Mouse (Mus musculus) hindlimb bud, embryonic 11.5 days (tissue): ENCODE data around the gene Gtf2h5.

Experiments used
- DNase-seq: peaks from one replicate; pipeline ENCODE4 v3.0.0-alpha.2; 2012; ENCODE audit warnings: low read depth, low spot score; ENCODE audit errors: extremely low spot score

Gene Gtf2h5

GRCm38 (mm10) chr17:6079287-6080122, at the start of gene Gtf2h5, which contains the start of gene Serac1:
Gtf2h5 (plus strand) TSS chr17:6079786.
Serac1 (minus strand) TSS chr17:6079741.
- peak; percentile 83 for DNase-seq

- no peak for DNase-seq
Observed at GRCm38 (mm10) chr17:6035661-6036060, 43.9 kb upstream of the Gtf2h5 start.

- no peak for DNase-seq
Observed at GRCm38 (mm10) chr17:6036458-6036857, 43.1 kb upstream of the Gtf2h5 start.

- DNase-seq = no peak
Observed at GRCm38 (mm10) chr17:6036872-6037271, 42.7 kb upstream of the Gtf2h5 start.

GRCm38 (mm10) chr17:6037507-6037906, 42.1 kb upstream of the Gtf2h5 start:
- DNase-seq = no peak

- DNase-seq = no peak
Observed at GRCm38 (mm10) chr17:6052801-6053200, 26.8 kb upstream of the Gtf2h5 start.

GRCm38 (mm10) chr17:6054934-6055355, 24.6 kb upstream of the Gtf2h5 start:
- peak; percentile 79 for DNase-seq

- no peak for DNase-seq
Observed at GRCm38 (mm10) chr17:6062793-6063192, 16.8 kb upstream of the Gtf2h5 start.

- DNase-seq = no peak
Observed at GRCm38 (mm10) chr17:6063532-6063931, 16.1 kb upstream of the Gtf2h5 start.

GRCm38 (mm10) chr17:6066021-6066420, 13.6 kb upstream of the Gtf2h5 start:
- no peak for DNase-seq

GRCm38 (mm10) chr17:6067613-6068012, 12.0 kb upstream of the Gtf2h5 start:
- DNase-seq = no peak

- DNase-seq = no peak
Observed at GRCm38 (mm10) chr17:6069866-6070265, 9.7 kb upstream of the Gtf2h5 start.

GRCm38 (mm10) chr17:6073405-6073804, 6.2 kb upstream of the Gtf2h5 start:
- DNase-seq = no peak

- no peak for DNase-seq
Observed at GRCm38 (mm10) chr17:6083323-6083890, 3.8 kb downstream of the Gtf2h5 start.

- no peak for DNase-seq
Observed at GRCm38 (mm10) chr17:6091604-6092003, 12.0 kb downstream of the Gtf2h5 start.

GRCm38 (mm10) chr17:6095579-6095978, 16.0 kb downstream of the Gtf2h5 start:
- DNase-seq = no peak

- no peak for DNase-seq
Observed at GRCm38 (mm10) chr17:6097884-6098283, 18.3 kb downstream of the Gtf2h5 start.

- no peak for DNase-seq
Observed at GRCm38 (mm10) chr17:6102287-6102686, 22.7 kb downstream of the Gtf2h5 start.

GRCm38 (mm10) chr17:6103566-6103965, 24.0 kb downstream of the Gtf2h5 start:
- DNase-seq = no peak

GRCm38 (mm10) chr17:6106361-6107014, 26.9 kb downstream of the Gtf2h5 start, which contains the start of gene Tulp4:
Tulp4 (plus strand) TSS chr17:6106437.
- DNase-seq = peak; percentile 41

- DNase-seq = no peak
Observed at GRCm38 (mm10) chr17:6107015-6107601, 27.5 kb downstream of the Gtf2h5 start.
